Comparison of ENCODE assay signal across 23 mouse cellular contexts in genomic region chr13:112062024-112062423, GRCm38 (mm10).
DNase-seq lines count a peak whose midpoint lies in the region; ATAC-seq lines count a peak whose summit lies in the region.
"Had no signal": no experiment of that assay in that cellular context is flagged by ENCODE, and none has a peak within 500 bp of the region (broad histone marks: within the 10 kb centered on the region; RNA-seq: fewer than 3 reads in every experiment).

No protein-coding gene starts in this region.

- H3K27me3 ChIP-seq in kidney, embryonic 14.5 days (ENCODE audit: control insufficient read depth, insufficient read depth, low read length): no peaks in the 10 kb centered on the region
- H3K27me3 ChIP-seq: intestine, embryonic 15.5 days; limb, embryonic 13.5 days; midbrain, embryonic 13.5 days had no signal

- H3K9ac ChIP-seq in kidney, embryonic 14.5 days (ENCODE audit: low read depth, low read length): no peak overlapping the region
- H3K9ac ChIP-seq: hindbrain, embryonic 14.5 days; intestine, embryonic 15.5 days; limb, embryonic 13.5 days; liver, embryonic 14.5 days; lung, embryonic 14.5 days; midbrain, embryonic 13.5 days had no signal

- no peak overlapping the region for H3K27ac ChIP-seq in kidney, embryonic 14.5 days (ENCODE audit: low read depth, low read length)
- H3K27ac ChIP-seq: heart, adult 2 months; hindbrain, embryonic 14.5 days; intestine, embryonic 15.5 days; limb, embryonic 13.5 days; liver, embryonic 14.5 days; midbrain, embryonic 13.5 days had no signal

- peak; percentile 17; the same call in 1 of the 2 replicates for ATAC-seq in kidney, embryonic 14.5 days (ENCODE audit: low FRiP score, low TSS enrichment)
- peak; percentile 23 for ATAC-seq in granulocyte monocyte progenitor cell, adult 5-6 weeks (replicated peaks; ENCODE audit: poor library complexity, severe bottlenecking)
- no peak for ATAC-seq in cerebellum, adult (ENCODE audit: insufficient number of reproducible peaks, low FRiP score, low TSS enrichment)
- ATAC-seq: forebrain, embryonic 16.5 days; intestine, embryonic 15.5 days; midbrain, embryonic 13.5 days had no signal

- WGBS in kidney, embryonic 14.5 days: 82% methylated on average over 8 of the region's 8 CpGs

- no peak for DNase-seq in kidney, adult 9 months
- peak; percentile 49 for DNase-seq in CD4-positive, CD25-positive, alpha-beta regulatory T cell, adult 2 months (ENCODE audit: low read depth, low spot score)
- DNase-seq in natural killer cell, adult 2 months (ENCODE audit: low spot score in 2 of 2): peak; percentile 6 to 20
- no peak for DNase-seq in cerebellum, adult 11 months
- DNase-seq in frontal cortex, postnatal 36 days (ENCODE audit: low spot score in 2 of 2): no peak
- DNase-seq: cerebellum, adult 18-20 months; gastrocnemius, postnatal 14 days; heart, adult 2 months; heart, postnatal 4 days; lung, embryonic 14.5 days; right cerebral cortex, adult 18-20 months; right cerebral cortex, postnatal 4 days; thymus, adult 2 months had no signal

- H3K4me1 ChIP-seq in kidney, embryonic 14.5 days (ENCODE audit: control insufficient read depth, insufficient read depth, low read length): peaks cover 15% of the 10 kb centered on the region
- H3K4me1 ChIP-seq: intestine, embryonic 15.5 days; midbrain, embryonic 13.5 days had no signal

- no peaks in the 10 kb centered on the region for H3K36me3 ChIP-seq in kidney, embryonic 14.5 days (ENCODE audit: control insufficient read depth, insufficient read depth, low read length)
- H3K36me3 ChIP-seq: intestine, embryonic 15.5 days; limb, embryonic 13.5 days; midbrain, embryonic 13.5 days had no signal

- H3K9me3 ChIP-seq in kidney, embryonic 14.5 days (ENCODE audit: control insufficient read depth, low read length): no peaks in the 10 kb centered on the region
- H3K9me3 ChIP-seq: intestine, embryonic 15.5 days; limb, embryonic 13.5 days; megakaryocyte, embryonic 14.5 days; midbrain, embryonic 13.5 days had no signal

- no peak overlapping the region for H3K4me2 ChIP-seq in kidney, embryonic 14.5 days (replicated peaks; ENCODE audit: low read depth, low read length)
- H3K4me2 ChIP-seq: hindbrain, embryonic 14.5 days; intestine, embryonic 15.5 days; limb, embryonic 13.5 days; lung, embryonic 14.5 days; midbrain, embryonic 13.5 days had no signal

- no peak overlapping the region for H3K4me3 ChIP-seq in kidney, embryonic 14.5 days (ENCODE audit: low read length)
- H3K4me3 ChIP-seq: heart, adult 2 months; intestine, embryonic 15.5 days; limb, embryonic 13.5 days; megakaryocyte, embryonic 14.5 days; midbrain, embryonic 13.5 days had no signal

Comparison
In these comparisons a context has a peak if more than half of its experiments do, and no peak if none do; other contexts are left out.
1. DNase-seq: peak in CD4-positive, CD25-positive, alpha-beta regulatory T cell, adult 2 months (single experiment) and natural killer cell, adult 2 months (2 of 2); none in kidney, adult 9 months (single experiment), cerebellum, adult 11 months (single experiment) and frontal cortex, postnatal 36 days (0 of 2).